Mouse (Mus musculus) cerebral cortex, adult 2 months (tissue): ENCODE results near the gene Tsc1.

ENCODE experiments used
- WGBS: fragments of 180-500 bp; shearing (Covaris S2); methylation state at CpG from one replicate; pipeline ENCODE4 v1.1.7; 2018; 5-methylcytosine and 5-hydroxymethylcytosine counted together

The Tsc1 gene

DNA sequence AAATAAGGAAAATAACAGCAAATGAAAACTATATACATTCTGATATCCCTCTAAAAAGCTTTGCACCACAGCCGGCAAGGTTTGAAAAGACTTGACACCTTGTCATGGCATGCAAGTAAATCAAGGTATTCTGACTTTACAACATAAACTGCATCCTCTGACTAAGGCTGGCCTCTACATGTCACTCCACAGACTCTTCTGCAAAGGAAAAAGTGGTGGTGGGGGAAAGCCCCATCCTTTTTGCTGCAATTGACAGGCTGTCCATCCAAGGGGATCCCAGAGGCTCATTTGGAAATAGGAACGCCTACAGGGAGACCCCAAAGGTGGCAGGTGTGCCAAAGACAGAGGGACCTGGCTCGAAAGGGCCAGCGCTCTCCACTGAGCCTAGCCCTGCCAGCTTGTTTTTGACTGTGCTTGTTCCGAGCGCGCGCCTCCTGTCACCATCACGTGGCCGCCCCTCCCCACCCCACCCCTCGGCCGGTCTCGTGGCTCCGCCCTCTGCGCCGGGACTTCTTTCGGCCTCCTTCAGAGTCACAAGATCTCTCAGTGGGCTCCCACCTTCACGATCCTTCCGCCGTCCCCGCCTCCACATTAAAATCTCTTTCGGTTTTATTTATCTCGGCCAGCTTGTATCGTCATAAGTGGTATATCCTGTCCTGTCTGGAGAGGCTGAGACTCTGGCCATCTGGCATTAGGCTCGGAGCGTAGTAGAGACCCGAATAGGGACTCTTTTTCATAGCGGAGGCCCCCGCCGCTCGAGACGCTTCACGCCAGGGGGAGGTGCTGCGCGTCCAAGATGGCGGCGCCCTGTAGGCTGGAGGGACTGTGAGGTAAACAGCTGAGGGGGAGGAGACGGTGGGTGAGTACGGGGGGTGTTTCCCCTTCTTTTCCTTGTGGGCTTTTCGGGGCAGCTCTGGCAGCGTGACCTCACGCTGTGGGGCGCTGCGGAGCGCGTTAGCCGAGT, at the start of gene Tsc1:
Gene Tsc1, plus strand, starts transcription at position 768 of the 964 bp plus-strand sequence.
- WGBS = 2% methylated on average over 47 of the region's 47 CpGs

DNA sequence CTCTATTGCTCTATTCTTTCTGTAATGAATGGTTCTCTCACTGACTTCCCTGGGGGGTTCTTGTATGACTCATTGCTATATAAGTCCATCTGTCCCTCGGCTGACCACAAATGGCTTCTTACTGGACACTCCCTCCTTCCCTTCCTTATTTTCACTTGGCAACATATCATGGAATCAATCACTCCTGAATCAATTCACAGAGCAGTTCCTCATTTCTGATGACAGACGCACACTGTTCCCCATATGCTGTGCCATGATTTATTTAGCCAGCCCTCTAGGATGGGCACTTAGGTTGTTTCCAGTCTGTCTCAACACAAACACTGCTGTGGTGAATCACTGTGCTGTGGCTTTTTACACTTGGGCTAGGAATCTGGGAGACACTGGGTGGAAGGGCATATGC, 49.5 kb upstream of the Tsc1 start:
- WGBS = 59% methylated on average over 2 of the region's 2 CpGs

DNA sequence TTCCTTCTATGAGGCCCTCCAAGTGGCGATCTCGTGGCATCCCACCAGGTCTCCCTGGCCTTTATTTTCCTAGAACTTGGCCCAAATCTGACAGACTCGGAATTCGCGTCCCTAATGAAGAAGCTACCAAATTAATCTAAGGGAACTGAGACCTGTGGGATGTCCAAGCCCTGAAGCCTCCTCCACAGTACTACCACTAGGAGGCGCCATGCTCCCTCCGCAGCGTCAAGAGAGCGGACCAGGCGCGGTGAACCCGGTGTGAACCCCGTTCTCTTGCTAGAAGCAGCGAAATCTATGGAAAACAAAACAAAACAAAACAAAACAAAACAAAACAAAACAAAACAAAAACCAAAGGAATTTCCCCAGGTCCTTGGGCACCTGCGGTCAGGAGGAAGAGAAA, 48.2 kb upstream of the Tsc1 start:
- 19% methylated on average over 15 of the region's 15 CpGs for WGBS

DNA sequence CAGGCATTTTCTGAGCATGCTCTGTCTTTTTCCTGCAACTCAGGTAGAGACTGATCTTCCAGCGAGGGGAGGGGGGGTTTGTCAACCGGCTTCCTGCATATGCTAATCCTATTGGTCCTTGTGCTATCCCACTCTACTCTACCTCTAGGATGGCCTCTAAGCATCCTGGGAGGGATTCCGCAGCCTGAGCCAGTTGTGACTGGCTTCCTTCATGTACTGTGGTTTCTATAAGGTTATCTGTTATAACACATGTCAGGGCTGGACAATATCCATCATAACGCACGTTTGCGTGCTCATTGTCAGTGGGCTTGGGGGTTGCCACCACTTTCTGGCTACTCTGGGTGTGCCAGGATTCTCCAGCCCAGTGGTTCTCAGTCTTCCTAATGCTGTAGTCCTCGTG, 45.0 kb upstream of the Tsc1 start:
- WGBS = 83% methylated on average over 7 of the region's 7 CpGs

DNA sequence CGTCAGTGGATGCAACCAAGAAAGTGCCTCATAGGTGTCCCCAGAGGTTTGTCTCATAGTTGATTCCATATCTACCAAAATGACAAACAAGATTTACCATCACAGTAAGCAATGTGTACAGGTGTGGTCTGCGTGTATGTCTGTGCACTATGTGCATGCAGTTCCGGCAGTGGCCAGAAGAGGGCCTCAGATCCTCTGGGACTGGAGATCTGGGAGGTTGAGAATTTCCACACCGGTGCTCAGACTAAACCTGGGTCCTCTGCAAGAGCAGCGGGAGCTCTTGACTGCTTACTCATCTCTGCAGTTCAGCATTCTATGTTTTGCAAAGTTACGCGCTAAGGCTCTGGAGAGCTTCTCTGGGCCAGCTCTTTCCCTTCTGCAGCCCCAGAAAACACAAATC, 44.0 kb upstream of the Tsc1 start:
- WGBS = 89% methylated on average over 7 of the region's 7 CpGs

DNA sequence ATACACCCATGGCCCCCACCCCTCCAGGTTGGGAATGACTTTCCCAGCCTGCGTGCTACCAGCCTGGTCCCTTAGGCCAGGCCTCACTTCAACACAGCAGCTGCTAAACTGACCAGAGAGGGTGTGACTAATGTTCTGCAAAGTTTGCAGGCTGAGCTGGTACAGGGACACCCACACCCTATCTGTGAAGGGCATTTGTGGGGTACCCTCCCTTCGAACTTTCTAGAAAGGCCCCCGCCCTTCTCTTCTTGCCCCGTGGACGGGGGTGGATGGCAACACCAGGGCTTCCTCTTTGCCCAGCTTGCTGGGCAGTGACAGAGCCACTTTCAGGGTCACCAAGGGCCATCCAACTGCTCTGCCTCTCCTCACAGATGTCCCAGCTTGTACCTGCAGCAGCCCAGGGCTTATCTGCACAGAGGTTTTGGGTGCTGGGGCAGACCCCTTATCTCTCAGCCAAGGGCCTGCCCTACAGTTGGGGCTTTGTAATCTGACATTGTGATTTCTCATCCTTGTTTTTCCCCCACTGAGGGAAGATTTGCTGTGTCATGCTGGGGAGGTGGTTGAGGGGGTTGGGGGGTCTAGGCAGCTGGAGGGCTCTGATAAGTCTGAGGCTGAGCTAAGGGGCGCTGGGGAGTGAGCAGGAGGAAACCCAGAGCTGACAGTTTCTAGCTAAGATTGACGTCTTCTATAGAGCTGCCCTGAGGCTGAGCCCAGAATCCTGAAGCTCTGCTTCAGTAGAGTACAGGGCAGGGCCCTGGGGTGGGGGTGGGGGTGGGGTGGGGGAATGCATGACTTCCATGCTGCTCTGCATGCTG, 43.1 kb upstream of the Tsc1 start:
- 82% methylated on average over 7 of the region's 7 CpGs for WGBS

DNA sequence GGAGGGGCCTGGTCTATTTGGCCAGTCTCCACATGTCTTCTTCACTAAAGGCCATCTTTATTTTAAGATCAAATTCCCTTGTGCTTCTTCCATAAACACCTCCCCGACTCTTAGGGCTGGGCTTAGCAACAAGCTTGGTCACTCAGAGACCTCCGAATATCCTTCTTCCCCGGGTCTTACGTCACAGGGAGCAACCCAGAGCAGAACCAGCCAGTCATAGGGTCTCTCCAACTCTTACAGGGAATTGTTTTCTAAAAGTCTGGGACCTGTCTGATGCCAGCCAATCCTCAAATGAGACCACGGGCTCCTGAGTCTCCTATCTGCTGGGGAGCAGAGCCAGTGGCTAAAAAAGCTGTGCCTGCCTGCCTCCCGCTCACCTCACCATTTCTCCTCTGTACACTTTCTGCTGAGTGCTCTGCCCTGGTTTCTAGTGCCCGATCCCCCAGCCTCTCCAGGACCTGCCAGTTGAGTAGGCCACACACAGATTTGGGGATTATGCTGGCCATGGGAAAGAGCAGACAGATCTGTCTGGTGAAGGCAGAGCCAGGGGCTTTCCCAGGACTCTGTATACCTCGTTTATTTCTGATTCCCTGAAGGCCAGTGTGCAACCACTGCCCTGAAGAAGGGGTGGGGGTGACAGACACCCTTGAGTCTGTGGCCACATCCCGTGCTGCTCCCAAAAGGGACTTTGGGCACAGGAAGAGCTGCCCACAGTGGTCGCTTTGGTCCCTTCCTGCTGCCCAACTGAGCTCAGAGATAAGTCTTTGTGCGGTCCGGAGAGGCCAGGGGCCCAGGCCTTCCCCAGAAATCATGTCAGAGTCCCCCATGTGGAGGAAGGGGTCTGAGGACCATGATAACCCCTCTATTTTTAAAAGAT, 42.1 kb upstream of the Tsc1 start:
- 77% methylated on average over 12 of the region's 12 CpGs for WGBS

DNA sequence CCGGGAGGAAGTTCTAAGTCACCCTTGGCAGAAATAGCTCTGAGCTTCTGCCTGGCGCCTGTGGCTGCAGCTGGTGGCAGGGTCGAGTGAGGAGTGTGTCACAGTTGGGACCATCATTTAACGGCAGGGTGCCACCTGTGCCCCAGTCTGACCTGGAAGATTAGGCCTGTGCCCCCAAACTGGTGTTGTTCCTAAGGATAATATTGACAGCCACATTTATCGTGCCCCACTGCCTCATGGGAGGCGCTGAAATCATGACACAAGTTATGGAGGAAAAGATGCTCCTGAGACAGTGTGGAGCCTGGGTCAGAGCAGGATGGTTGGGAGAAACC, 41.5 kb upstream of the Tsc1 start:
- 78% methylated on average over 6 of the region's 6 CpGs for WGBS

DNA sequence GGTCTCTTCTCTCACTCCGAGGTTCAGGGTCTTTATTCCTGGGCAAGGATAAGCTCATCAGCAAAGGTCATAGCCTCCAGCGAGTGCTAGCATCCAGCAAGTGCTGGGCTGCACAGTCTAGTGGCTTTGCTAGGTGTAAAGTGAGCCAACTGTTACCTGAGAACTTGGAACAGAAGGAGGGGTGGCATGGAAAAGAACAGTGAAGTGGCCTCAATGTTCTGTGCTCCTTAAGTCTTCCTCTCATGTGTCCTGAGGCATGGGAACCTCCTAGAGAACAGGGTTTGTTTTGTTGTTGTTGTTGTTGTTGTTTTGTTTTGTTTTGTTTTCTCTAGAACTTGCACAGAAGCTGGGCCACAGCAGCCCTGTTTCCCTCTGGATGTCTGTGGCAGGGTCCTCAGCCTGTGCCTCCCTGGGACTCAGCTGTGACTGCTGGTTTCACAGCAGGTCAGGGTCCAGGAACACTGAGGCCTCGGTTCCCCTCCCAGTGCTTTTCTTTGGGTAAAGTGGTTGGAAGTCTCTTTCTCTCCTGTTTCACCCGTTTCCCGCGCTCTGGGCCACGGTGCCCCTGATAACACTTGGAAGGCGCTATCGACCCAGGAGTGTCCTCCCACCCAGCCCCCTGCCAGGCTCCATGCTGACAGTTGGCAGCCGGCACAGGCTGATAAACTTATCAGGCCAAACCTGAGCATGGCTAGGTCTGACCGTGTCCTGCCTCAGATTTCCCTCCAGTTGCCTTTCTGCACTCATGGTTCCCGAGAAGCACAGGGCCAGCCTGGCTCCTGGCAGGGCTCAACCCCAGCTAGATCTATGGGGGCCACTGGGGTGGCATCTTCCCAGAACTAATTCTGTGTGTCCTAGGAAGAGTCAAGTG, 39.1 kb upstream of the Tsc1 start:
- 81% methylated on average over 12 of the region's 12 CpGs for WGBS

DNA sequence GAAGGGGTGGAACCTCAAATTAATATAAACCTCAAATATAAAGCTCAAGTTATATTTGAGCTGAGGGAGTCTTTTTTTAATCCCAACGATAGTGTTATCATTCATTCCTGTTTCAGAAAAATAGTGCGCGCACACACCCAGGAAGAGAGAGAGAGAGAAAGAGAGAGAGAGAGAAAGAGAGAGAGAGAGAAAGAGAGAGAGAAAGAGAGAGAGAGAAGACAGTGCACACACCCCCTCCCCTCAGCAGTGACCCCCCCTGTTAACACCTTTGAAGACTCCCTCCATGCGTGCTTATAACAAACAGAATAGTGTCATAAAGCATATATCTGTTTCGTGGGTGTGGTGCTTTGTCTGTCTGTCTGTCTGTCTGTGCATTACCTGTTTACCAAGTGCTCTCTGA, 37.5 kb upstream of the Tsc1 start:
- WGBS = 88% methylated on average over 5 of the region's 5 CpGs

DNA sequence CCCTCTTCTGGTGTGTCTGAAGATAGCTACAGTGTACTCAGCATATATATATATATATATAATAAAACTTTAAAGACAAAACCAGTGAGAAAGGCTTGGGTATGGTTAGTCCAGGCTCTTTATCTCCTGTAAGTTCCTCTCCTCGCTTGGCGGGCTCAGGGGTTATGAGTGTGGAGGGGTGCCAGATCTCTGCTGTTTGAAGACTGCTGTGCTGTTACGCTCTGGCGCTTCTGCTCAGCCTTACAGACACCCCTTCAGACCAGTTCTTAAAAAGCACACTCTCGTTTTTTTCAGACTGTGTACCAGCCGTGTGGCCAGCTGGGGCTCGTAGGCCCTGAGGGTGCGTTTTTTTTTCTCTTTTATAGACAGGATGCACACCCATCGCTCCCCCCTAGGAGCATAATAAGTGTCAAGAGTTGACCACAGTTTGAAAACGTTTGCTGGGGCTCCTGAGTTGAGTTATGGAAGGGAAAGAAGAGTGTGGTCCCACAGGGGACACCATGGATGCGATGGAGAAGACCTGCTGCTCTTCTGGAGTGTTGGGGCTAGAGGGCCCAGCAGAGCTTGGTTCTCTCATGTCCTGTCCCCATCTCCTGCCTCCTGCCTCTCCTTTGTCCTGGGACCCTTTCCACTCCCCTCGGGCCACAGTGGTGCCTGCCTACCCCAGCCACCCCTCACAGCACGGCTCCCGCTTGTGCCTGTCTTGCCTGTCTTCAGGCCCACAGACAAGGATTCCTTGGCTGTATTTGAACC, 35.1 kb upstream of the Tsc1 start:
- 68% methylated on average over 14 of the region's 14 CpGs for WGBS

DNA sequence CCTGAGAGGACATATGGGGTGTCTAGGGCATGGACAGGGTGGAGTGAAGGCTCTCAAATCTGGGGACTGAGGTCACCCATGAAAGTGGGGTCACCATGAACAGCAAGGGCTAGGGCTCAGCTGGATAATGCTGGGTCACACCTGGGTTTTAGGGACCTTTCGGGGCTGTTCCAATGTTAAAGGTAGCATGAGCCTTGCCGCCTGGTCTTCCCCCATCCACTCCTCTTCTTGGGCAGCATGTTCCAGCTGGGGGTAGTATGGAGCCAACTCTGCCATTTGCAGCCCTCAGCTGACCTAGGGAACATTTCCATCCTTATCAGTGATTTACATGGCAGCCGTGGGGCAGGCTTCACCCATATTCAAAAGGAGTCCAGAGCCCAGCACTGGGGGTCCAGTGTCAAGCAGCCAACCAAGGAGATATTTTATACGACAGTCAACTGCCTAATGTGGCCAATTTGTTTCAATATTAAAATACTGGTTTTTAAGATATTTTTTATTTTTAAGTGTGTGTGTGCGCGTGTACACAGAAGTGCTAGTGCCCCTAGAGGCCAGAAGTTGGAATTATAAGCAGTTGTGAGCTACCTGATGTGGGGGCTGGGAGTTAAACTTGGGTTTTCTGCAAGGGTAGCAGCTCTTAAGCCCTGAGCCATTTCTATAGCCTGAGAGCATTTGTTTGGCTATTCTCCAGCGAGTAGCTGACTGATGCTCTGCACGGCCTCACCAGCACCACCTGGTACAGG, 34.3 kb upstream of the Tsc1 start:
- 64% methylated on average over 8 of the region's 8 CpGs for WGBS

DNA sequence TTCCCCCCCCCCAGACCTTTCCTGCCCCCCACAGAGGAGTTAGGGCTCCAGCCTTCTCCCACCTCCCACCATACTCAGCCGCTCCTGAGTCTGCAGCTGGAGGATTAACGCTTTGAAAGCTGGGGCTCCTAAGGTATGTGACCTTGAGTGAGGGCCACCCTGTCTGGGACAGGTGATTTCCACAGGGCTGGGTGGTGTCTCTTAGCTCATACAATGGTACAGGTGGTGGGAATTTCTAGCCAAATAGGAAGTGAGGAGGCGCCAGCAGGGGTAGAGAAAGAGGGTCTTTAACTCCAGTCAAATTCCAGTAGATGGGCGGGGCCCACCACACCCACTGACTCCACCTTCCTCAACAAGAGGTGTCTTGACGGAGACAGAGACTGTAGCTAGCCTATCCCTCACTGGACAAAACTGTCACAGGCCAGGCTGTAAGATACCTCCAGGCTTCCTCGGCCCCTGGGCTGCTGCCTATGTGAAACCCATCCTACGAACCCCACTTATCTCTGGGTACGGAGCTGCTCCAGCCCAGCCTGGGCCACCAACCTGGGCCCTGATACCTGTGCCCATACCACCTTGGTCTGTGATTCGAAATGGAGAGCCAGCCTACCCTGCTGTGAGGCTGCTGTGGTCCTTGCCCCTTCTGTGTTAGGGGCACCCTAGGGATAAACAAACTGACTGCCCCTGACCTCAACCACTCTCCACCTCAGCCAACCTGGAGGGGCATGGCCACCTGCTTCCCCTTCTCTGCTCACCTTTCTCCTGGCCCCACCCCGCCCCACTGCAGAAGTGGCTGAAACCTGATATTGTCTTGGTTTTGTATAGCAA, 33.5 kb upstream of the Tsc1 start:
- WGBS = 64% methylated on average over 10 of the region's 10 CpGs

DNA sequence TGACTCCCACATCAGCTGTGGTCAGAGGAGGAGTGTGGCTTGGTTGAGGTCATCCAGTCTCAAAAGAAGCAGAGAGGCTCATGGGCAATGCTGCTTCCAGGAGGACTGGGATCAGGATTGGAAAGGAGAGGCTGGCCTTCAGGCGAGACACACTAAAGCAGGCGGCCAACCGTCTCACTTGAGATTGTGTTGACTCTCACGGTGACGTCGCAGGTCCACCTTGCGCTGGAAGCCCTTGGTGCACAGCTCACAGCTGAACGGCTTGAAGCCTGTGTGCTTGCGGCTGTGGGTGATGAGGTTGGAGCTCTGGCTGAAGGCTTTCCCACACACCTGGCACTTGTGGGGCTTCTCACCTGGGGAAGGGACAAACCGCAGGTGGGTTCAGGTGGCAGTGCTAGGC, 31.2 kb upstream of the Tsc1 start:
- WGBS = 95% methylated on average over 10 of the region's 10 CpGs

DNA sequence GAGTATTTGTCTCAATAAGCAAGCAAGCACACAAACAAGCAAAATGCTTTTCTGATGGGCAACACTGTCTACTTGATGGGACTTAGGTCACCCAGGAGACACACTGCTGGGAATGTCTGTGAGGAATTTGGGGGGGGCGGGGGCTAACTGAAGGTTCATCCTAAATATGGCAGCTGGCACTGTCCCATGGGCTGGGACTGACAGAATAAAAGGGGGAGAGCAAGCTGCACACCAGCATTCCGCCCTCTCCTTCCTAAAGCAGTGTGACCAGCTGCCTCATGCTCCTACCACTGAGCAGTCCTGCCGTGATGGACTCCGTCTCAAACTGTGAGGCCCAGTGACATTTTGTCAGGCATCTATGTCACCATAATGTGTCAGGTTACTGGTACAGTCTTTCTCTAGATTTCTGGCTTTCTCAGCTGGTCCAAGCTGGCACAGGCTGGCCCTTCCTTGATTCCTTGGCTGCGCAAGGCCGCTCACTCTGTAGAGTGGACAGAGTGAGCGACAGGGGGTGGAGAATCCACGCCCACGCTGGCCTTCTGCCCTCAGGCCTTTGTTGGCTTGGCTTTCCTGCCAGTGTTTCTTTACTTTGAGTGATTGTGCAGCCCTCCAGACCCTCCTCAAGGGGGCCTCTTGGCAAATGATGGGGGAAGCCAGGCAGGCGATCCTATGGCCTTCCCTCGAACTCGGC, 30.2 kb upstream of the Tsc1 start:
- WGBS = 74% methylated on average over 12 of the region's 12 CpGs

DNA sequence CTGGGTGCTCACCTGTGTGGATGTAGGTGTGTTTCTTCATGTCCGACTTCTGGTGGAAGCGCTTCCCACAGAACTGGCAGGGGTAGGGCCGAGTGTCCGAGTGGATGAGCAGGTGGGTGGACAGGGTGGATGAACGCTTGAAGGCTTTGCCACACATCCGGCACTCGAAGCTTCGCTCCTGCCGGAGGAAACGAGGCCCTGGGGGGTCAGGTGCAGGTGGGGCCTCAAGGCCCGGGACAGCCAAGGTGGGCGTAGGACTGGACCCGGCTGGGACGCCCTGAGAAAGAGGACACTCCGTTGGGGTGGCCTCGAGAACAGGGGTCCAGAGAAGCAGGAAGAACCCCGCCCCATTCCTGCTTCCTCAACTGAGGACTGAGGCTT, 29.6 kb upstream of the Tsc1 start:
- 85% methylated on average over 17 of the region's 17 CpGs for WGBS

DNA sequence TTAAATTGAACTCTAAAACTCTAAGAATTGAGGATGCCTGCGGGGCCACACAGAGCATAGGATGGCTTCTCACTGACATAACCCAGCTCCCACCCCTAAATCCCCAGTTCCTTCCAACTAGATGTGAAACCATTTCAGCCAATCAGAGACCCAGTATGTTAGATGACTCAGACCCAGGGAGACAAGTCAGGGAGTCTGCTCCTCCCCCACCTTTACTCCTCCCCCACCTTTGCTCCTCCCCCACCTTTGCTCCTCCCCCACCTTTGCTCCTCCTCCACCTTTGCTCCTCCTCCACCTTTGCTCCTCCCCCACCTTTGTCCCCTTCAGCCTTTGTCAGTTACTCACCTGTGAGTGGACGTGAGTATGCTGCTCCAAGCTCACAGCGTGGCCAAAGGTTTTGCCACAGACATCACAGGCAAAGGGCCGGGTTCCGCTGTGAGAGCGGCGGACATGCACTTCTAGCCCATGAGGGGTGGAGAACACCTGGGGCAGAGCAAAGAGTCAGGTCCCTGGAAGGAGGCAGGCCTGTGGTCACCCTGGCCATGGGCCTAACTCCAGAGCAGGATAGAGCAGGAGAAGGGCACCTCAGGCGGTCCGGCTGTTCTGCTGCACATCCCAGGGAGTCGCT, 28.5 kb upstream of the Tsc1 start:
- 86% methylated on average over 10 of the region's 10 CpGs for WGBS

DNA sequence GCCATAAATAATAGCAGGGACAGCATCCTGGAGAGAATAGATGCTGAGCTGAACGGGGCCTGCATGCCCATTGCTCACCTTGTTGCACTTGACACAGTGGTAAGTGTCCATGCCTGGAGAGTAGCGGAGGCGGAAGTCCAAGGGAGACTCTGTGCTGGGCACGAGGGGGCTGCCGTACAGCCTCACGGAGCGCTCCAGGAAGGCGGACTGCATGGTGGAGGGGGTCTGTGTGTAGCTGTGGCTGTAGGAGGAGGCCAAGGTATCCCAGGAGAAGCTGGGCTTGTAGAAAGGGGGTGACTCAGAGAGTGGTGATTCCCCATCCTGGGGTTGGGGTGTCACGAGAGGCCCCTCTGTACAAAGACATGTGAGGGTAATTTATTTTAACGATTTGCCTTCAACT, 27.4 kb upstream of the Tsc1 start:
- 94% methylated on average over 10 of the region's 10 CpGs for WGBS
